Mouse (Mus musculus) thymus, adult 18-20 months (tissue): ENCODE data around the gene Slc30a6.
"Not testable (repeated sequence)": the region's sequence is repeated elsewhere in the genome, so short reads cannot be mapped to it uniquely, and the experiment has no call there.

Experiments
- DNase-seq, 2 experiments: peaks; one replicate each; pipeline ENCODE4 v3.0.0; 2022; ENCODE audit warnings: mixed read lengths in 2 of 2

Gene Slc30a6

GRCm38 (mm10) chr17:74453928-74454327 lies 58.5 kb downstream of the Slc30a6 start:
- no peak for DNase-seq

GRCm38 (mm10) chr17:74454660-74455059 lies 59.3 kb downstream of the Slc30a6 start:
- DNase-seq = no peak

GRCm38 (mm10) chr17:74455426-74455825 lies 60.0 kb downstream of the Slc30a6 start:
- DNase-seq = no peak

GRCm38 (mm10) chr17:74456825-74457224 lies 61.4 kb downstream of the Slc30a6 start:
- no peak for DNase-seq

- no peak for DNase-seq
Measured at GRCm38 (mm10) chr17:74457972-74458677, 62.7 kb downstream of the Slc30a6 start.

GRCm38 (mm10) chr17:74458711-74459408 lies 63.5 kb downstream of the Slc30a6 start, which contains the start of gene Nlrc4:
Nlrc4 (minus strand) TSS chr17:74459142.
- DNase-seq = no peak

GRCm38 (mm10) chr17:74463510-74463909 lies 68.1 kb downstream of the Slc30a6 start:
- no peak for DNase-seq

GRCm38 (mm10) chr17:74467981-74468380 lies 72.6 kb downstream of the Slc30a6 start:
- DNase-seq = not testable (repeated sequence)

GRCm38 (mm10) chr17:74470133-74470532 lies 74.7 kb downstream of the Slc30a6 start:
- not testable (repeated sequence) for DNase-seq
